Mouse (Mus musculus) brain, embryonic 14.5 days (tissue): Measurements from ENCODE around the gene Vwa7. TPM values are rescaled to one million over a fixed set of nuclear protein-coding genes. Genes with fewer than 3 reads are reported as not detected.

ENCODE experiments used
- DNase-seq: peaks from one replicate; pipeline ENCODE4 v3.0.0-alpha.2; 2011; ENCODE audit warnings: low read depth
- CTCF ChIP-seq: fragments of 200-500 bp; IDR thresholded peaks from 2 replicates; pipeline ENCODE4 v1.5.1; 2012; ENCODE audit warnings: inconsistent platforms, mild to moderate bottlenecking, moderate library complexity, borderline replicate concordance; ENCODE audit not compliant: insufficient read depth, insufficient read length; ENCODE audit errors: extremely low read depth
- POLR2A ChIP-seq: fragments of 200-500 bp; IDR thresholded peaks from 2 replicates; pipeline ENCODE4 v1.6.1; 2012; ENCODE audit warnings: mild to moderate bottlenecking, inconsistent platforms, borderline replicate concordance; ENCODE audit not compliant: poor library complexity, insufficient read depth, insufficient read length, severe bottlenecking; ENCODE audit errors: extremely low read depth
- polyA plus RNA-seq: library from polyadenylated mRNA; depleted of rRNA; stranded (reverse); fragments of >200 nt; gene quantifications from 2 replicates; pipeline ENCODE4 v1.2.3, GENCODE M21; 2012; rRNA removed

Gene Vwa7
- polyA plus RNA-seq, 1 experiment, result 0.49 TPM

- TF ChIP-seq POLR2A, result no peak
- no peak for TF ChIP-seq CTCF
- DNase-seq, result no peak
Observed at GRCm38 (mm10) chr17:35068213-35068914, 52.0 kb downstream of the Vwa7 start.

- no peak for TF ChIP-seq CTCF
- no peak for TF ChIP-seq POLR2A
Observed at GRCm38 (mm10) chr17:35070556-35071229, 54.3 kb downstream of the Vwa7 start.

GRCm38 (mm10) chr17:35071454-35071853 lies 55.1 kb downstream of the Vwa7 start:
- no peak for TF ChIP-seq CTCF
- no peak for TF ChIP-seq POLR2A
- no peak for DNase-seq

More at GRCm38 (mm10) chr17:35070556-35071229, 54.3 kb downstream of the Vwa7 start:
- DNase-seq, result no peak

- TF ChIP-seq POLR2A, result no peak
- TF ChIP-seq CTCF, result no peak
- DNase-seq, result peak; percentile 23
Observed at GRCm38 (mm10) chr17:35074097-35074496, 57.7 kb downstream of the Vwa7 start.

Other genes with a start within 250 kb of the Vwa7 start
- 0.04 TPM in 2 replicates for gene Cyp21a1, start 212.0 kb upstream of the Vwa7 start, polyA plus RNA-seq
- 57.1 and 75.0 TPM in 2 replicates for gene Stk19, start 179.6 kb upstream of the Vwa7 start, polyA plus RNA-seq
- gene Dxo, start 179.6 kb upstream of the Vwa7 start, polyA plus RNA-seq, result 73.5 and 101 TPM in 2 replicates
- gene Skiv2l, start 166.4 kb upstream of the Vwa7 start, polyA plus RNA-seq, result 88.8 and 119 TPM in 2 replicates
- gene Nelfe, start 166.2 kb upstream of the Vwa7 start, polyA plus RNA-seq, result 62.1 and 66.0 TPM in 2 replicates
- gene Cfb, start 154.1 kb upstream of the Vwa7 start, polyA plus RNA-seq, result 0.21 and 0.42 TPM in 2 replicates
- gene Zbtb12, start 137.1 kb upstream of the Vwa7 start, polyA plus RNA-seq, result 116 and 135 TPM in 2 replicates
- gene Gm20547, start 134.5 kb upstream of the Vwa7 start, polyA plus RNA-seq, result 0.04 TPM in 1 of 2 replicates, not detected in the other
- gene C2, start 118.3 kb upstream of the Vwa7 start, polyA plus RNA-seq, result 1.1 and 2.3 TPM in 2 replicates
- gene Ehmt2, start 118.1 kb upstream of the Vwa7 start, polyA plus RNA-seq, result 350 and 361 TPM in 2 replicates
- gene Slc44a4, start 102.1 kb upstream of the Vwa7 start, polyA plus RNA-seq, result 0.06 and 0.07 TPM in 2 replicates
- 28.0 and 29.6 TPM in 2 replicates for gene Neu1, start 85.3 kb upstream of the Vwa7 start, polyA plus RNA-seq
- gene Hspa1b, start 57.3 kb upstream of the Vwa7 start, polyA plus RNA-seq, result 6.3 and 7.1 TPM in 2 replicates
- not detected in 2 replicates for gene Gm20481, start 46.7 kb upstream of the Vwa7 start, polyA plus RNA-seq
- 6.3 and 6.6 TPM in 2 replicates for gene Hspa1a, start 44.4 kb upstream of the Vwa7 start, polyA plus RNA-seq
- gene Hspa1l, start 43.9 kb upstream of the Vwa7 start, polyA plus RNA-seq, result 0.14 and 0.40 TPM in 2 replicates
- gene Lsm2, start 34.7 kb upstream of the Vwa7 start, polyA plus RNA-seq, result 136 and 185 TPM in 2 replicates
- gene Vars, start 15.6 kb upstream of the Vwa7 start, polyA plus RNA-seq, result 99.2 and 119 TPM in 2 replicates
- 4.0 and 6.5 TPM in 2 replicates for gene Sapcd1, start 11.4 kb downstream of the Vwa7 start, polyA plus RNA-seq
- gene Msh5, start 30.2 kb downstream of the Vwa7 start, polyA plus RNA-seq, result 4.2 and 6.4 TPM in 2 replicates
- 69.6 and 89.8 TPM in 2 replicates for gene Clic1, start 33.4 kb downstream of the Vwa7 start, polyA plus RNA-seq
- 322 and 438 TPM in 2 replicates for gene Ddah2, start 42.5 kb downstream of the Vwa7 start, polyA plus RNA-seq
- 0.42 and 0.50 TPM in 2 replicates for gene Ly6g6c, start 48.8 kb downstream of the Vwa7 start, polyA plus RNA-seq
- gene Mpig6b, start 49.6 kb downstream of the Vwa7 start, polyA plus RNA-seq, result 0.30 and 0.35 TPM in 2 replicates
- gene Ly6g6e, start 60.3 kb downstream of the Vwa7 start, polyA plus RNA-seq, result 1.2 and 12.4 TPM in 2 replicates
- gene Ly6g6d, start 61.5 kb downstream of the Vwa7 start, polyA plus RNA-seq, result 1.8 and 2.7 TPM in 2 replicates
- 0.15 and 0.30 TPM in 2 replicates for gene Ly6g6f, start 69.0 kb downstream of the Vwa7 start, polyA plus RNA-seq
- gene Abhd16a, start 72.7 kb downstream of the Vwa7 start, polyA plus RNA-seq, result 91.0 and 135 TPM in 2 replicates
- gene Ly6g5c, start 91.7 kb downstream of the Vwa7 start, polyA plus RNA-seq, result not detected in 2 replicates
- 3.1 and 3.4 TPM in 2 replicates for gene Ly6g5b, start 98.8 kb downstream of the Vwa7 start, polyA plus RNA-seq
- 21.4 and 25.3 TPM in 2 replicates for gene Gpank1, start 104.9 kb downstream of the Vwa7 start, polyA plus RNA-seq
- 243 and 257 TPM in 2 replicates for gene Csnk2b, start 105.5 kb downstream of the Vwa7 start, polyA plus RNA-seq
- gene D17H6S53E, start 109.8 kb downstream of the Vwa7 start, polyA plus RNA-seq, result 3.3 and 4.6 TPM in 2 replicates
- 0.93 and 1.1 TPM in 2 replicates for gene Apom, start 115.5 kb downstream of the Vwa7 start, polyA plus RNA-seq
- gene Bag6, start 118.6 kb downstream of the Vwa7 start, polyA plus RNA-seq, result 378 and 427 TPM in 2 replicates
- 367 and 409 TPM in 2 replicates for gene Prrc2a, start 148.3 kb downstream of the Vwa7 start, polyA plus RNA-seq
- gene Aif1, start 159.5 kb downstream of the Vwa7 start, polyA plus RNA-seq, result 1.6 and 2.2 TPM in 2 replicates
- 8.2 and 11.8 TPM in 2 replicates for gene Lst1, start 171.9 kb downstream of the Vwa7 start, polyA plus RNA-seq
- 0.58 and 1.1 TPM in 2 replicates for gene Ltb, start 177.9 kb downstream of the Vwa7 start, polyA plus RNA-seq
- gene Tnf, start 185.4 kb downstream of the Vwa7 start, polyA plus RNA-seq, result 0.15 and 0.21 TPM in 2 replicates
- gene Lta, start 188.8 kb downstream of the Vwa7 start, polyA plus RNA-seq, result 0.27 and 0.29 TPM in 2 replicates
- gene Gm16181, start 204.3 kb downstream of the Vwa7 start, polyA plus RNA-seq, result not detected in 2 replicates
- 72.5 and 74.9 TPM in 2 replicates for gene Atp6v1g2, start 217.1 kb downstream of the Vwa7 start, polyA plus RNA-seq
- gene Nfkbil1, start 219.2 kb downstream of the Vwa7 start, polyA plus RNA-seq, result 13.4 and 17.3 TPM in 2 replicates
- gene Ddx39b, start 225.2 kb downstream of the Vwa7 start, polyA plus RNA-seq, result 887 and 1,110 TPM in 2 replicates
- gene H2-D1, start 246.2 kb downstream of the Vwa7 start, polyA plus RNA-seq, result 37.1 and 39.5 TPM in 2 replicates